Mouse (Mus musculus) CH12.LX (cell line): ENCODE results near the gene Ucma. TPM values are rescaled to one million over a fixed set of nuclear protein-coding genes. Genes with fewer than 3 reads are reported as not detected.

Experiments used
- DNase-seq: peaks from one replicate; pipeline ENCODE4 v3.0.0-alpha.2; 2013; ENCODE audit errors: extremely low read depth
- H3K27ac ChIP-seq: 2 replicates; pipeline ENCODE4 v1.5.1; 2012; ENCODE audit warnings: low read depth, mild to moderate bottlenecking, control low read depth, moderate library complexity; ENCODE audit not compliant: insufficient read depth
- H3K27me3 ChIP-seq: replicated peaks from 2 replicates; pipeline ENCODE3; 2012; ENCODE audit warnings: inconsistent platforms
- H3K36me3 ChIP-seq, 2 experiments: replicated peaks in 1 of 2; 2 replicates each; pipeline versions ENCODE3 to v1.6.1; 2012; ENCODE audit warnings: inconsistent platforms in 1 of 2, low read length in 1 of 2, mild to moderate bottlenecking in 1 of 2, mixed read lengths in 1 of 2, moderate library complexity in 1 of 2; ENCODE audit not compliant: control insufficient read depth in 1 of 2, insufficient read depth in 1 of 2
- H3K4me1 ChIP-seq, 2 experiments: 2 replicates each; pipeline ENCODE4 v1.6.1; 2012; ENCODE audit warnings: inconsistent platforms in 1 of 2, moderate library complexity in 1 of 2; ENCODE audit not compliant: insufficient read depth in 2 of 2, control insufficient read depth in 1 of 2
- H3K4me2 ChIP-seq: 2 replicates; pipeline ENCODE4 v1.6.1; 2012; ENCODE audit warnings: low read depth, mild to moderate bottlenecking, control low read depth; ENCODE audit not compliant: poor library complexity, insufficient read depth, severe bottlenecking
- H3K4me3 ChIP-seq, 3 experiments: fragments of 150-350 bp in 1 of 3; sonication (generic) in 1 of 3; replicated peaks in 1 of 3; 2 replicates each; pipeline versions ENCODE3 to v1.5.1; 2011 to 2012; ENCODE audit warnings: low read depth in 2 of 3, low read length in 2 of 3, mild to moderate bottlenecking in 2 of 3, moderate library complexity in 2 of 3, control low read depth in 1 of 3, improper control_type of control experiment in 1 of 3, inconsistent platforms in 1 of 3, mixed read lengths in 1 of 3; ENCODE audit not compliant: poor library complexity in 1 of 3
- H3K79me2 ChIP-seq: replicated peaks from 2 replicates; pipeline ENCODE4 v1.6.1; 2012; ENCODE audit warnings: mild to moderate bottlenecking, moderate library complexity; ENCODE audit not compliant: control insufficient read depth, poor library complexity, insufficient read depth, severe bottlenecking; ENCODE audit errors: extremely low read depth
- H3K9ac ChIP-seq: 2 replicates; pipeline ENCODE4 v1.6.1; 2012; ENCODE audit warnings: low read depth, mild to moderate bottlenecking, control low read depth, moderate library complexity; ENCODE audit not compliant: insufficient read depth
- H3K9me3 ChIP-seq: replicated peaks from 2 replicates; pipeline ENCODE3; 2012; ENCODE audit warnings: low read length, inconsistent platforms, mixed read lengths
- BHLHE40 ChIP-seq: IDR thresholded peaks from 2 replicates; pipeline ENCODE4 v1.6.1; 2011; ENCODE audit warnings: mild to moderate bottlenecking, low read depth, low read length, improper control_type of control experiment
- CHD2 ChIP-seq: IDR thresholded peaks from 2 replicates; pipeline ENCODE4 v1.6.1; 2011; ENCODE audit warnings: low read length, improper control_type of control experiment
- CTCF ChIP-seq, 2 experiments: IDR thresholded peaks in 1 of 2; conservative IDR thresholded peaks in 1 of 2; 2 replicates each; pipeline ENCODE4 v1.5.1; 2011 to 2012; ENCODE audit warnings: low read depth in 2 of 2, low read length in 2 of 2, improper control_type of control experiment in 1 of 2, inconsistent platforms in 1 of 2, mild to moderate bottlenecking in 1 of 2, moderate library complexity in 1 of 2
- E2F4 ChIP-seq: IDR thresholded peaks from 2 replicates; pipeline ENCODE4 v1.6.1; 2011; ENCODE audit warnings: low read depth, low read length, improper control_type of control experiment; ENCODE audit not compliant: insufficient replicate concordance
- EP300 ChIP-seq: IDR thresholded peaks from 2 replicates; pipeline ENCODE4 v1.6.1; 2011; ENCODE audit warnings: low read length, improper control_type of control experiment
- ETS1 ChIP-seq: conservative IDR thresholded peaks from 2 replicates; pipeline ENCODE4 v1.6.1; 2012; ENCODE audit warnings: low read depth, mild to moderate bottlenecking, inconsistent platforms, low read length, improper control_type of control experiment, moderate library complexity
- GABPA ChIP-seq: IDR thresholded peaks from 2 replicates; pipeline ENCODE4 v1.6.1; 2012; ENCODE audit warnings: low read depth, low read length, improper control_type of control experiment, inconsistent platforms; ENCODE audit not compliant: insufficient replicate concordance
- IRF4 ChIP-seq: IDR thresholded peaks from 2 replicates; pipeline ENCODE4 v1.6.1; 2014; ENCODE audit warnings: low read depth, mild to moderate bottlenecking, inconsistent platforms, low read length, improper control_type of control experiment
- JUN ChIP-seq: IDR thresholded peaks from 2 replicates; pipeline ENCODE4 v1.6.1; 2011; ENCODE audit warnings: low read depth, mild to moderate bottlenecking, low read length, improper control_type of control experiment, moderate library complexity; ENCODE audit not compliant: insufficient read depth
- JUND ChIP-seq: conservative IDR thresholded peaks from 2 replicates; pipeline ENCODE4 v1.6.1; 2011; ENCODE audit warnings: low read depth, low read length, improper control_type of control experiment
- MAFK ChIP-seq: IDR thresholded peaks from 2 replicates; pipeline ENCODE4 v1.6.1; 2011; ENCODE audit warnings: low read length, improper control_type of control experiment; ENCODE audit not compliant: insufficient replicate concordance
- MAX ChIP-seq: IDR thresholded peaks from 2 replicates; pipeline ENCODE4 v1.6.1; 2011; ENCODE audit warnings: low read length, improper control_type of control experiment
- MAZ ChIP-seq: IDR thresholded peaks from 2 replicates; pipeline ENCODE4 v1.6.1; 2012; ENCODE audit warnings: low read depth, mild to moderate bottlenecking, inconsistent platforms, low read length, improper control_type of control experiment, moderate library complexity
- MXI1 ChIP-seq: IDR thresholded peaks from 2 replicates; pipeline ENCODE4 v1.6.1; 2011; ENCODE audit warnings: mild to moderate bottlenecking, low read depth, low read length, improper control_type of control experiment
- NELFE ChIP-seq: IDR thresholded peaks from 2 replicates; pipeline ENCODE4 v1.6.1; 2011; ENCODE audit warnings: low read depth, low read length, improper control_type of control experiment
- NRF1 ChIP-seq: IDR thresholded peaks from 2 replicates; pipeline ENCODE4 v1.6.1; 2014; ENCODE audit warnings: low read depth, mild to moderate bottlenecking, inconsistent platforms, low read length, improper control_type of control experiment, moderate library complexity
- PAX5 ChIP-seq: IDR thresholded peaks from 2 replicates; pipeline ENCODE4 v1.6.1; 2012; ENCODE audit warnings: low read length, inconsistent platforms, mixed read lengths
- POLR2A ChIP-seq: IDR thresholded peaks from 2 replicates; pipeline ENCODE4 v1.6.1; 2011; ENCODE audit warnings: low read depth, mild to moderate bottlenecking, improper control_type of control experiment, low read length
- POLR2AphosphoS2 ChIP-seq: IDR thresholded peaks from 2 replicates; pipeline ENCODE4 v1.6.1; 2011; ENCODE audit warnings: low read depth, low read length, improper control_type of control experiment
- RAD21 ChIP-seq: IDR thresholded peaks from 2 replicates; pipeline ENCODE4 v1.6.1; 2011; ENCODE audit warnings: low read depth, mild to moderate bottlenecking, low read length, improper control_type of control experiment, moderate library complexity
- RCOR1 ChIP-seq: conservative IDR thresholded peaks from 2 replicates; pipeline ENCODE4 v1.6.1; 2012; ENCODE audit warnings: low read depth, mild to moderate bottlenecking, inconsistent platforms, low read length, improper control_type of control experiment
- TBP ChIP-seq: conservative IDR thresholded peaks from 2 replicates; pipeline ENCODE4 v1.6.1; 2011; ENCODE audit warnings: low read depth, low read length, improper control_type of control experiment
- TCF12 ChIP-seq: IDR thresholded peaks from 2 replicates; pipeline ENCODE4 v1.6.1; 2014; ENCODE audit warnings: low read depth, mild to moderate bottlenecking, inconsistent platforms, low read length, improper control_type of control experiment
- USF1 ChIP-seq: IDR thresholded peaks from 2 replicates; pipeline ENCODE4 v1.6.1; 2014; ENCODE audit warnings: low read depth, mild to moderate bottlenecking, inconsistent platforms, low read length, improper control_type of control experiment
- USF2 ChIP-seq: conservative IDR thresholded peaks from 2 replicates; pipeline ENCODE4 v1.6.1; 2011; ENCODE audit warnings: low read depth, low read length, improper control_type of control experiment
- ZC3H11A ChIP-seq: IDR thresholded peaks from 2 replicates; pipeline ENCODE4 v1.6.1; 2012; ENCODE audit warnings: low read depth, mild to moderate bottlenecking, inconsistent platforms, low read length, improper control_type of control experiment
- ZMIZ1 ChIP-seq: IDR thresholded peaks from 2 replicates; pipeline ENCODE4 v1.6.1; 2012; ENCODE audit warnings: low read depth, mild to moderate bottlenecking, inconsistent platforms, low read length, improper control_type of control experiment
- dilution Hi-C: fragments of 300-500 bp; cut with MboI; formaldehyde crosslinking; loops from 2 replicates; pipeline ENCODE4 v1.14.3; 2020; ENCODE audit warnings: low sequenced_read_pairs; ENCODE audit not compliant: extremely low pct_unique_long_range_greater_than_20kb, extremely low pct_ligation_motif_present
- in situ Hi-C: fragments of 300-500 bp; cut with MboI; formaldehyde crosslinking; loops from 3 replicates; pipeline ENCODE4 v1.14.3; 2019; ENCODE audit warnings: low sequenced_read_pairs, low pct_ligation_motif_present, low pct_unique_long_range_greater_than_20kb, mixed read lengths
- polyA plus RNA-seq: library from polyadenylated mRNA; unstranded; fragments of >175 nt; gene quantifications from 2 replicates; pipeline ENCODE4 v1.2.1, GENCODE M21; 2012; ENCODE audit warnings: low read depth; ENCODE audit not compliant: insufficient read length
- total RNA-seq, 2 experiments: library from RNA; depleted of rRNA; stranded (reverse); fragments of 300-350 nt in 1 of 2; fragments of >200 nt in 1 of 2; gene quantifications; 2 replicates each; pipeline ENCODE4 v1.2.3; 2012 to 2014

Ucma gene
- total and polyA plus RNA-seq, 3 experiments = not detected

DNA sequence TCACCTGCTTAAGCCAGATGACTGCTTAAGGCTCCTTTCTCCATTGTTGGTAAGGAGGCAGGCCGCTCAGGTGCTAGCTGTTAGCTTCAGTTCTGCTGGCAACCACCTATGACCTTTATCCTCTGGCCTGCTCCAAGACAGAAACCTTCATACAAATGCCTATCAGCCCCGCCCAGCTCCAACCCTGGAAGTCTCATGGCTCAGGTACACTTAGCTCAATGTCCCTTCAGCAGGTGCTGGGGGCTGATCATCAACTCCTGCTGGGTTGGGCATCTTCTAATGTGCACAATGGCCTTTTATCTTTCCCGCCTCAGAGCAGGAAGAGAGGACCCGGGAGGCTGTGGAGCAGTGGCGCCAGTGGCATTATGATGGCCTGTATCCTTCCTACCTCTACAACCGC lies 9.1 kb downstream of the Ucma start:
- dilution Hi-C loops (no loop called here), in situ Hi-C loops (no loop called here)
- Histone ChIP-seq H3K9ac (no peak overlapping the region), H3K4me1 (peaks cover 0 to 22% of the 10 kb centered on the region in 2 experiments; a peak in 2 of 4 replicates), H3K4me3 (no peak overlapping the region), H3K36me3 (peaks cover 2 to 20% of the 10 kb centered on the region in 2 experiments), H3K4me2 (no peak overlapping the region), H3K9me3 (no peaks in the 10 kb centered on the region), H3K27me3 (no peaks in the 10 kb centered on the region), H3K79me2 (no peaks in the 10 kb centered on the region), H3K27ac (no peak overlapping the region)
- TF ChIP-seq NELFE (no peak), EP300 (no peak), MAFK (no peak), IRF4 (no peak), MAZ (no peak), JUND (no peak), JUN (no peak), MAX (no peak), E2F4 (no peak), RCOR1 (no peak), POLR2A (no peak), CHD2 (no peak), NRF1 (no peak), ETS1 (no peak), ZMIZ1 (no peak), CTCF (conservative IDR thresholded peaks at IDR 0.05 in 1 of 2, IDR thresholded peaks at IDR 0.05 in 1 of 2; ENCODE audit: low read depth in 2 of 2, low read length in 2 of 2) (no peak)
- no peak for DNase-seq

DNA sequence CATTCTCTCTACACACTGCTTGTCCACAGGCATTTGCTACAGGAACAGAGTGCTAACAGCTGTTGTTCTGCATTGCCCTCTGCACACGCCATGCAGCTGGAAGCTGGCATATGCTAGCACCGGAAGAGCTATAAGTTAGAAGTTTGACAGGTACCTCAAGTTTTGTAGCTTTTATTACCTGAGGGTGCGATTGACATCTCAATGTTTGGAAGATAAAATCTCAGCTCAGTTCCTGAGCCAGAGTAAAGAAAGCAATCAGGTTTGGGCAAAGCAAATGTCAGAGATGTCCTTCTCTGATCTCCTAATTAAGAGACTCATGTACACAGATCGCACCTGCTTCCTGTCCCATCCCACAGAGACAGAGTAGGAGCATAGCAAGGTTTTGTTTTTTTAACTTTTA lies 10.9 kb downstream of the Ucma start:
- no peak overlapping the region for H3K4me3 ChIP-seq
- H3K9me3 ChIP-seq = no peaks in the 10 kb centered on the region
- H3K27ac ChIP-seq = no peak overlapping the region
- TF ChIP-seq USF2 (no peak), JUN (no peak), PAX5 (no peak), CHD2 (no peak), TCF12 (no peak), MXI1 (no peak), TBP (no peak), POLR2AphosphoS2 (no peak), CTCF (conservative IDR thresholded peaks at IDR 0.05 in 1 of 2, IDR thresholded peaks at IDR 0.05 in 1 of 2; ENCODE audit: low read depth in 2 of 2, low read length in 2 of 2) (no peak), JUND (no peak), USF1 (no peak), MAZ (no peak), MAFK (no peak), BHLHE40 (no peak), MAX (no peak), ZC3H11A (no peak), RAD21 (no peak), POLR2A (no peak), GABPA (no peak)
- no peaks in the 10 kb centered on the region for H3K79me2 ChIP-seq
- peaks cover 0 to 16% of the 10 kb centered on the region in 2 experiments; a peak in 2 of 4 replicates for H3K4me1 ChIP-seq
- no peak overlapping the region for H3K4me2 ChIP-seq
- H3K36me3 ChIP-seq = peaks cover 19 to 37% of the 10 kb centered on the region in 2 experiments
- dilution Hi-C loops = no loop called here
- H3K9ac ChIP-seq = no peak overlapping the region
- in situ Hi-C loops = no loop called here
- DNase-seq = no peak
- no peaks in the 10 kb centered on the region for H3K27me3 ChIP-seq
